Mouse (Mus musculus) bone marrow, adult 2 months (tissue): ENCODE measurements around the gene Hoxd11.

Experiments
- CTCF ChIP-seq: fragments of 200-500 bp; IDR thresholded peaks from 2 replicates; pipeline ENCODE4 v1.5.1; 2011; ENCODE audit warnings: low read length, control low read depth; ENCODE audit not compliant: control insufficient read depth, insufficient read depth
- POLR2A ChIP-seq: fragments of 200-500 bp; IDR thresholded peaks from 2 replicates; pipeline ENCODE4 v1.6.1; 2011; ENCODE audit warnings: low read depth, mild to moderate bottlenecking, control low read depth, low read length, borderline replicate concordance; ENCODE audit not compliant: control insufficient read depth

- TF ChIP-seq CTCF = no peak
- TF ChIP-seq POLR2A = no peak
Measured at GRCm38 (mm10) chr2:74706393-74706960, 27.1 kb downstream of the Hoxd11 start.
